Mouse (Mus musculus) embryonic stem cell, embryonic (primary cell): ENCODE measurements at regions not wholly inside any gene's neighbourhood (a gene's known extent, or its start where the extent isn't known, plus 50 kb on each side); places are given as distances from the start of the nearest gene placed in this dataset.

Source experiments
- CTCF ChIA-PET, 4 experiments: fragments of 300-600 bp in 2 of 4; fragments of 350-600 bp in 2 of 4; sonication (Branson Sonifier 250); formaldehyde crosslinking; loops; one replicate each; lab custom pipeline; 2022; ENCODE audit warnings: inconsistent platforms in 2 of 4; lab: Charles Lee
- POLR2A ChIA-PET, 4 experiments: fragments of 300-600 bp in 2 of 4; fragments of 350-600 bp in 2 of 4; sonication (Branson Sonifier 250); formaldehyde crosslinking; loops; one replicate each; lab custom pipeline; 2022; ENCODE audit warnings: antibody characterized with exemption in 4 of 4, inconsistent platforms in 1 of 4; lab: Charles Lee

DNA sequence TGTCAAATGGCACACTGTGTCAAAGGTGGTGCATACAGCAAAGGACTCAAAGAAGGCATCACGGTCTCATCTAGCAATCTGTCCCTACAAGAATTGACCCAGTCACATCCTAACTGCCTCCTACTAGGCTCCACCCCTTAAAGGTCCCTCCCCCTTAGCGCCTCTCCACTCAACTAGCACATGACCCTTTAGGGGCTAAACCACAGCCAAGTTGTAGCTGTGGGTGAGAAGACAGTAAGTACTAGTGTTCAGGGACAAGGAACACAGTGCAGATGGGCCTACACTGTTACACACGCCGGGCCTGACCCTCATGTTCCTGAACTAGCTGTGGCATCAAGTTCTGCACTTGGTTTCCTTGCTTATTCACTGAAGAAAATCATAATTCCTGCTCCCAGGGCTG, 192.4 kb downstream of the Bcl2l11 start:
- ChIA-PET CTCF (no interaction called here), POLR2A (no interaction called here)

DNA sequence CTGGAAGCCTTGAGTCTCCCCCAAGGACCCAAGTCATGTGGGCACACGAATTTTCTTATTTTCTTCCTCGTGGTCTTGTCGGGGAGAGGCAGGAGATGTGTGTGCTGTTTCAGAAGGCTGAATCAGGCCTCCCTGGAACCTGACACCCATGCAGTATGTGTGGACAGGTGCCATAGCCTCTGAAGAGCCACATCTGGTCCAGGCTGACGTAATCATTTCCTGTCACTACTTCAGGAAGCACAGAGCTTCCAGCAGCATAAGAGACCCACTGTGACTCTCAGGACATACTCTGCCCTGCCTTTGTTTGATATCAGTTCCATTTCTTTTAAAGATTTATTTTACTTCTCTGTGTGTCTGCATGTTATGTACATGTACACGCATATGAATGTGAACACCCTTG, 193.1 kb downstream of the Bcl2l11 start:
- POLR2A ChIA-PET = interaction anchor here in 2 of 4 experiments (0.6 to 1.3 kb wide), 4 partner anchors 21 to 388 kb away, joined by 3 to 5 read pairs (median 4); no protein-coding TSS in a partner anchor
- CTCF ChIA-PET = no interaction called here

DNA sequence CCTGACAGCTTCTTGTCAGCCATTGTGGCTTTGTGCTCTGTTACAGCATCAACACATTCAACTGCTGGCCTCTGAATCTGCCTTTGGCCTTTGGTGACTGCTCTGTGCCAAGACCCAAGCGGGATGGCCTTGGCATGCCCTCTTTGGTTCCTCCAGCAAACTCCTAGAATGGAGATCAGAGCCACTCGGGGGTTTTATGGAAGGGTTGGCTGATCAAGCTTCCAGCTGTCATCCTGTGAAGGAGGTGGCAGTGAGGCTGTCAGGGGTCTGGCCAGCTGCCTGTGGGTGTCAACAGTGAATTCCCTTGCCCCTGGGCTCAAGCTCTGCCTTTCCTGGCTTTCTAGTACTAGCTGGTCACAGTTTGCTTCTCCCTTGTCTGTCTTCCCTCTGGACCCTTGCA, 195.6 kb downstream of the Bcl2l11 start:
- ChIA-PET POLR2A (interaction anchor here in 1 of 4 experiments (0.9 to 1.6 kb wide), 3 partner anchors 10 to 15 kb away, joined by 3 to 5 read pairs (median 3); no protein-coding TSS in a partner anchor), CTCF (interaction anchor here in 2 of 4 experiments (0.6 to 0.7 kb wide), 2 partner anchors 12 to 129 kb away, joined by 3 read pairs; no protein-coding TSS in a partner anchor)

DNA sequence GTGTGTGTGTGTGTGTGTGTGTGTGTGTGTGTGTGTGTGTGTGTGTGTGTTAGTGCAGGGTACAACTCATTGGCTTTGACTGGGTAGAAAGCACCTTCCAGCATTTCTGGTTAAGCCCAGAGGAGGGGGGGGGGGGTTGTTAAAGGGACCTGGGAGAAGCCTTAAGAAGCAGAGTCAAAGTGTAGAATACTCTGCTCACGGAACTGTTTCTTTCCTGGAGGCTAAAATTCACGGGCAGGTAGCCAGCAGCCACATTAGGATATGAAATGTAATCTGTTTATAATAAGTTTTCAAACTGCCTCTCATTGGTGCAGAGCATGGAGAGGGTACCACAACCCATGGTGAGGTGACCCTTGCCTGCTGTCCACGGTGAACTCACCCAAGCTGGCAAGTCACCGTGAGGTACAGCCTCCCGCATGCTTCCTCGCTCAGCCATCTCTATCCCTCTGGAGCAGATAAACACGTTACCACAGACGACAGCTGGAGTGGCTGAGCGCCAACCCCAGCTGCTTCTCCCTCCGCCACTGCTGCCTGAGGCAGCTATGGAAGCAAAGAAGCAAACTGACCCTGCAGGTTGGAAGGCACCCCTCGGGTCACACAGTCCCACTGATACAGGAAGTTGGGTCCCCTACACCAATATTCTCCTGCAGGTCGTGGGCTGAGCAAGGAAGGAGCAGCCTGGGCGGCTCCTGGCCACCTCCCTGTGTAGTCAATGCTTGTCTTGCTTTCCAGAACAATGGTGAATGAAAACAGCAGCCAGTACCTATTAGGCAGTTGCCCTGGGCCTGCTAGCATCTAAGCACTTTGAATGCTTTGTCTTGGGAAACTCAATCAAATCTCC, 198.6 kb downstream of the Bcl2l11 start:
- ChIA-PET POLR2A (no interaction called here), CTCF (interaction anchor here in 1 of 4 experiments (1.0 kb wide), 1 partner anchor 51 kb away, joined by 4 read pairs; no protein-coding TSS in a partner anchor)

DNA sequence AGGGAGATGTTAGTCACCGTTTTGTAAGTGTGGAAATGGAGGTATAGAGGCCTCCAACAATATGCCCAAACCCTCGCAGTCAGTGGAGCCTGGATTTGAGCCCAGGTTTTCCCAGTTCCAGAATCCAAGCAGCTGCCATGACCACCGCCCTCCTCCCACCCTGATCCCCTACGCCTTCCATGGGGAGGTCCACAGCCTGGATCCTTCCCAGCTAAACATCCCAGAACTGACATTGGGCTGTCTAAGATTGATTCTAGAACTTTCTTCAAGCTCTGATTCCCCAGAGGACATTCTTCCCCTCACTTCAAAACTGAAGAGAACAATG, 199.2 kb downstream of the Bcl2l11 start:
- ChIA-PET CTCF (interaction anchor here in 2 of 4 experiments (1.0 kb wide), 2 partner anchors 16 to 52 kb away, joined by 3 to 4 read pairs; no protein-coding TSS in a partner anchor), POLR2A (no interaction called here)

DNA sequence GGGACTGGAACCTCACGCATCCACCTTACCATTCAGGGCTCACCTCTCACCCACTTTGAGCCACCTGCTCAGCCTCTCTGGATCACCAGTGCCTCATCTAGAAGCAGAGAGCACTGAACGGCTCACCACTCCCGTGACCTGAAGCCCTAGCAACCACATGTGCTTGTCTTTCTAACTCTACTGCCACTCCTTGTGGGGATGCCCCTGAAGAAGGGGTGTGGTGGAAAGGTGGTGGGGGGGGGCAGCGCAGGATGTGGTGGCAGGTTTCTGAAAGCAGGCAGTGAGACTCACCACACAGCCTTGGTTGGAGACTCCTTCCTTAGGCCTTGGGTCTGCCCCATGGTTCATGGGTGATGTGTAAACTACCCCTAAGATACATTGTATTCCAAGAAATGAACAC, 199.6 kb downstream of the Bcl2l11 start:
- CTCF ChIA-PET = interaction anchor here in 2 of 4 experiments (1.0 kb wide), 2 partner anchors 15 to 52 kb away, joined by 3 to 4 read pairs; no protein-coding TSS in a partner anchor
- POLR2A ChIA-PET = no interaction called here

DNA sequence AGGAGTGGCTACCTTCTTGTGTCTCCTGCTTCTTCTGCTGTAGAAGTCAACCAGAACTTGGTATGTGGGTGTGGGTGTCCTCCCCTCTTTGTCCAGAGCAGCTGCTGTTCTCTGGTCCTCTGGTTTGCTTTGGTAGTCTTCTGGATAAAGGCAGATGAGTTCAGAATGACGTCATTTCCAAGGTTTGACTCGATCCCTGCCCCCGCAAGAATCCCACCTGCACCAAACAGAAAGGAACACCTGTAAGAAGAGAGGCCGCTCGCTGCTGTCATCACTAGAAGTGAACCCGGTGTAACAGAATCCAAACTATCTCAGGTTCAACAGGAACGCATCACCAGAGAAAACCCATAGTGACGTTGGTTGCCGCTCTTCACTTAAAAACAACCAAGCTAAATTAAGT, 205.0 kb downstream of the Bcl2l11 start:
- ChIA-PET POLR2A (interaction anchor here in 1 of 4 experiments (1.7 kb wide), 1 partner anchor 10 kb away, joined by 5 read pairs; no protein-coding TSS in a partner anchor), CTCF (interaction anchor here in 1 of 4 experiments (0.6 kb wide), 1 partner anchor 75 kb away, joined by 3 read pairs; no protein-coding TSS in a partner anchor)

DNA sequence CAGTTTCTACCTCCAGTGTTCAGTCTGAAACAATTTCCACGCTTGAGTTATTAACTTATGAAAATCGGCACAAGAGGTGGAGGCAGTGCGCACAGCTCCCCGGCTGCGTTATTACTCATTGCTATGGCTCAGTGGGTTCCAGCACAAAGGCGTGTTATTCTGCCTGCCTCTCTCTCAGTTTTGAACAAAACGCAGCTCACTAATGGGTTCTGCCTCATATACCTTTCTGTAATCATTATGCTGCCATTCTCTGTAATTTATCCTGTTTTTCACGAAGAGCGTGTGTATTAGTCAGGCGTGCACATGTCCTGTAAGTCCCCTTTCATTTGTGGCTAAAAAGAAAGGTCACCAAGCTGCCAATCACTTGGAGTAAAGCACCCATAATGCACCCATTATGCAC, 205.4 kb downstream of the Bcl2l11 start:
- CTCF ChIA-PET = no interaction called here
- POLR2A ChIA-PET = interaction anchor here in 2 of 4 experiments (0.6 to 1.7 kb wide), 4 partner anchors 8 to 16 kb away, joined by 3 to 5 read pairs (median 3); no protein-coding TSS in a partner anchor

DNA sequence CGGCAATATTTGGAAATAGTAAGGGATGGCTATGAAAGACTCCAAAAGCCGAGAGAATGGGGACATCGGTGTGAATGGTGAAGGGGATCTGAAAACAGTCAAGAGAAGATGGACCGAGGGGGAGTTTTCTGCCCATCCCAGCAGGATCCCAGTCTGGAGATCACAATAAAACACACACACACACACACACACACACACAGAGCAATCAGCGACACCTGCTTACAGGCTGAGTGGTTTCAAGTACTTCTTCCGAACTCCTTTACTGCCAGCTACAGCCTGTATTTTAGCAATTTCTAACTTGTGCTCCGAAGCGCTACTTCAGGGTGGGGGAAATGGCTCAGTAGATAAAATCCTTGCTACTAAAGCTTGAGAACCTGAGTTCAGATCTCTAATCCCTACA, 205.8 kb downstream of the Bcl2l11 start:
- CTCF ChIA-PET = no interaction called here

DNA sequence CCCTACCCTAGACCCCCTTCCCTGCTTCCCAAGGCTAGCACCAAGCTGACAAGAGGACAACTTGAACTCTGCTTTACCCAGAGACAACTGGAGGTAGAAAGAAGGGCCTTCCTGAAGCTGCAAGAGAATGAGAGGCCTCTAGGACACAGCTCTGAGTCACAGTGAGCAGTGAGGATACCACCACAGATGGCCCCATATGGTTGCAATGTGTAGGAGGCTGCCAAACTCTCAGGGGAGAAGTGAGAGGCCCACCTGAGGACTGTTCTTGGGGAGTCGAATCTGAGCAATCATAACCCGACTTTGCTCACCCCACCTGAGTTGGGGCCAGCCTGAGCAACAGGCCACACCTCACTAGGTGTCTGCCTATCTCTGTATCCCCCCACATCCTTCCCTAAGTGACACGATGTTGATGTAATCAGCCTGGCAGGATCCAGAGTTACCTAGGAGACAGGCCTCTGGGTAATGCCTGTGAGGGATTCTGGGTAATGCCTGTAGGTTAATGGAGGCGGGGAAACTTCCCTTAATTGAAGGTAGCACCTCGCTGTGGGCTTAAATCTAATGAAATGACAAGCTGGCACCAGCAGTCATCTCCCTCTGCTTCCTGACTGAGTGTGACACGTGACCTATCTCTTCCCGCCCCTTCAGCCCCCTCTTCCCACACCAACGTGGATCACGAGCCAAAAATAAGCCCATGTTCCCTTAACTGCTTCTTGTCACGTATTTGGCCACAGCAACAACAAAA, 207.7 kb downstream of the Bcl2l11 start:
- ChIA-PET CTCF (interaction anchor here in 2 of 4 experiments (0.9 to 1.0 kb wide), 2 partner anchors 12 to 79 kb away, joined by 3 read pairs; no protein-coding TSS in a partner anchor), POLR2A (interaction anchor here in 1 of 4 experiments (0.6 kb wide), 1 partner anchor 185 kb away, joined by 3 read pairs; no protein-coding TSS in a partner anchor)

More for the DNA sequence above, 205.8 kb downstream of the Bcl2l11 start:
- POLR2A ChIA-PET = interaction anchor here in 2 of 4 experiments (0.6 to 1.7 kb wide), 4 partner anchors 8 to 17 kb away, joined by 3 to 5 read pairs (median 3); no protein-coding TSS in a partner anchor

DNA sequence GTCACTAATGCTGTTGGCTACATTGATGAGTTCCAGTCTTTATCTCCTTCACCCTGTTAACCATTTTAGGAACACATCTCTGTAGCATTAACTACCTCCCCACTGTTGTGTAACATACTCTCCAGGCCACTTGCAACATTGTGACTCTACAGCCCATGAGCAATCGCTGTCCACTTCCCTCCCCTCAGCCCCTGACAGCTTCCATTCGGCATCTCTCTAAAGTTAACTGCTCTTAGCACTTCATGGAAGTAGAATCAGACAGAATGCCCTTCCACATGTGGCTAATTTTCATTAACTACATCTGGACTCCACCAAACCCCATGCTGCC, 208.3 kb downstream of the Bcl2l11 start:
- POLR2A ChIA-PET = interaction anchor here in 1 of 4 experiments (0.8 kb wide), 1 partner anchor 21 kb away, joined by 3 read pairs; no protein-coding TSS in a partner anchor
- CTCF ChIA-PET = interaction anchor here in 2 of 4 experiments (0.6 to 1.0 kb wide), 2 partner anchors 79 to 88 kb away, joined by 3 read pairs; no protein-coding TSS in a partner anchor

DNA sequence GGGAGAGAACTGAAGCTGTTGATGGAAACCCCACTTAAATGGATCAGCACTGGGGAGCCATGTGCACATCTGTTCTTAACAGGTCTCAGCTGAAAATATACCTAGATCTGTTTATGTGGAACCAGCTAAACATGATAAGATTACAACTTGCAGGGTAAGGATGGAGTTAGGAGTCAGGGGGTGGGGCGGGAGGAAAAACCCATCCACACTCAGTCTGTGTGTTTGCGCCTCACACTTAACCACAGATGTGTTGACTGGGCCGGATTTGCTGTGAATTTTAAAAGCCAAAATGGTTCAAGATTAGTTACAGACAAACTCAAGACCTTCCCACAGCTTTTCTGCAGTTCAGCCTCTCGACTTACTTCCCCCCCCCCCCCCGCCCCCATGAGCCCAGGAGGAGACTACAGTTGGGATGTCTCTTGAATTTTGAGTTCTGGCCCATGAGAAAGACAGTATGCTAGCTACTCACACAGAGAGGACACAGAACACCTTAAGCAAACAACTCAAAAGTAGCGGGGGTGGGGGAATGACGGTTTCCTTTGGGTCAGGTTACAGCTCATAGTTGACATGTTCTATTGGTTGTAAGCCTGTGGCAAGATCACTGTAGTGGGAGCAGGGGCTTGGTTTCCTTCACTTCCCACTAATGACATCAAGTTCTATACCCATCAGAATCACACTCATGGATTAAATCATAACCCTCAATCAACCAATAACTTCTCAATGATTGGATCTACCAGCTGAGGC, 209.1 kb downstream of the Bcl2l11 start:
- CTCF ChIA-PET = interaction anchor here in 2 of 4 experiments (0.6 to 1.0 kb wide), 2 partner anchors 78 to 88 kb away, joined by 3 read pairs; no protein-coding TSS in a partner anchor
- POLR2A ChIA-PET = interaction anchor here in 1 of 4 experiments (0.8 to 1.0 kb wide), 2 partner anchors 21 to 23 kb away, joined by 3 read pairs; no protein-coding TSS in a partner anchor

DNA sequence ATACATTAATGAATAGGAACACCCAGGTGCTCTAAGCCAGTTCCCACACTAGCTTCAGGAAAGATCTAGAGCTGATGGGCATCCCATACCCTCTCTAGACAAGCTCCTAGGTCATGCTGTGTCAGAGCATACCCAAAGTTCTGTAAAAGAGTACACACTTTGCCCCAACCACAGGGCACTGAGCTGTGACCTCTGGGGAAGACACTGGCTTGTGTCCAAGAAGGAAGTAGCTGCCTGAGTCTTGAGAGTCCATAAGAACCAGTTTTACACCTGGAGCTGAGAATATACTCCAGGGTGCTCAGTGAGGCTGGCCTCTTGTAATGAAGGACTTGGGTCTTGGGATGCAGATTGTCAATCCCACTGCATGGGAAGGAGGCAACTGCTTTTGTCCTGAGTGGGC, 211.4 kb downstream of the Bcl2l11 start:
- ChIA-PET CTCF (interaction anchor here in 1 of 4 experiments (0.7 kb wide), 1 partner anchor 1055 kb away, joined by 3 read pairs; no protein-coding TSS in a partner anchor), POLR2A (interaction anchor here in 2 of 4 experiments (0.6 to 1.3 kb wide), 5 partner anchors 16 to 269 kb away, joined by 3 to 11 read pairs (median 3); partner anchors contain the start of gene Bcl2l11 (in 1 of the 2))

DNA sequence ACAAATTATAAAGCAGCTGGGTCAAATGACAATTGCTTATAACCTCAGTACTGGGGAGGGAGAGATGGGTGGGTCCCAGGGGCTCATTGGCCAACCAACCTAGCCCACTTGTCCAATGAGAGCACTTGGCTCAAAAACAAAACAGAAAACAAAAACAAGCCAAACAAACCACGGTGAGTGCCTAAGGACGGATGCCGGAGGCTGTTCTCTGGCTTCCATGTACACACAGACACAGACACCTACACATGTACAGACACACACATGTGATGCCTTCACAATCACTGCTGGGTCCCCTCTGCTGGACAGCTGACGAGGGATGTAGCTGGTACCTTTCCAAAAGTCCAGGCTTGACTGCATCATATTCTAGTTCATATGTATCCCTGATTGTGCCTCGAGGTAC, 212.0 kb downstream of the Bcl2l11 start:
- CTCF ChIA-PET = no interaction called here
- POLR2A ChIA-PET = interaction anchor here in 2 of 4 experiments (0.6 to 1.3 kb wide), 5 partner anchors 22 to 270 kb away, joined by 3 to 11 read pairs (median 3); partner anchors contain the start of gene Bcl2l11 (in 1 of the 2)

DNA sequence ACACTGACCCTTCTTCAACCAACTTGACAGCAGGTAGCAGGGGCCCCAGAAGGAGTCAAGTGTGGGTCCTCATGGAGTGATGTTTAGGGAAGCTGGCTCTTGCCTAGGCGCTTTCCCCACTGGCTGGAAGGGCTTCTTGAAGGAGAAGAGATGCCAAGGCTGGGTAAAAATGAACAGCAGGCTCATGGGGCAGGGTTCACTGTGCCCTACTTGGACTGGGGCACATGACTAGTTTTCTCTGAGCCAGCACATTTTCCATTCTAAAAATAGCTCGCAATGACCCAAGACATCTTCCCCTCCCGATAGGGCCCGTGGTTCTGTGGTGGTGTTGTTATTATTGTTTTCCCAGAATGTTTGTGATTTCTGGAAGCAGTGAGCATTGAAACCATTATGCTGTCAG, 212.6 kb downstream of the Bcl2l11 start:
- CTCF ChIA-PET = no interaction called here
- POLR2A ChIA-PET = no interaction called here

DNA sequence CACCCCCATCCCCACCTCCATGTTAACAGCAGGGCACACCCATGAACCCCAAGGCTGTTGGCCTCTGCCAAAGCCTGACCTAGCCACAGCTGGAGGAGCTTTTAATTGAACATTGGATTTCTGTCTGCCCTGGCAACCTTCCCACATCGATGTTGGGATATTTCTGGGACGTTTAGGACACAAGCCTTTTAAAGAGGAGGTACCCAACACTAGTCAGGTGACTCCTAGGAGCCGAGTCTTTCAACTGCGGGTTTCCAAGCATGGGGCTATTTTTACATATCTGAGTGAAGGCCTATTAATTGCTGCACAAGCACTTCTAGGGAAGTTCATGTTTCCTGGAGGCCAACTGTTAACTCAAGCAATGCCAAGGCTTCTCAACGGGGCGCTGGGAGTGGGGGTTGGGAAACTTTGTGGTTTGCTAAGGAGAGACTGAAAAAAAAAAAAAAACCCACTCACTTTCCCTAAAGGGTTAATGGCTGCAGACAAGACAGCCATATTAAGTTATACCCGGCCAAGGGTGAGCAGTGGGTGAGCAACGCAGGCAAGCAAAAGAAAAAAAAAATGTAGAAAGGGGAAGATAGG, 213.3 kb downstream of the Bcl2l11 start:
- CTCF ChIA-PET = interaction anchor here in 1 of 4 experiments (0.6 kb wide), 1 partner anchor 73 kb away, joined by 3 read pairs; no protein-coding TSS in a partner anchor
- POLR2A ChIA-PET = interaction anchor here in 3 of 4 experiments (0.6 to 1.6 kb wide), 9 partner anchors 7 to 214 kb away, joined by 3 to 11 read pairs (median 4); partner anchors contain the start of gene Bcl2l11 (in 1 of the 3)
